Mouse (Mus musculus): ENCODE measurements at regions not wholly inside any gene's neighbourhood (a gene's known extent, or its start where the extent isn't known, plus 50 kb on each side); places are given as distances from the start of the nearest gene placed in this dataset.

GRCm38 (mm10) chr14:25389314-25389713 is 69.7 kb upstream of the Zmiz1 start:
- DNase-seq (ENCODE audit: low spot score in 2 of 2) = no peak

- no peak for DNase-seq (ENCODE audit: low spot score in 2 of 2)
Observed at GRCm38 (mm10) chr14:25392412-25392811, 66.6 kb upstream of the Zmiz1 start.

- no peak for DNase-seq (ENCODE audit: low spot score in 2 of 2)
Observed at GRCm38 (mm10) chr14:25392940-25393339, 66.0 kb upstream of the Zmiz1 start.

- DNase-seq (ENCODE audit: low spot score in 2 of 2) = no peak
Observed at GRCm38 (mm10) chr14:25394931-25395330, 64.1 kb upstream of the Zmiz1 start.

GRCm38 (mm10) chr14:25396990-25397531 is 61.9 kb upstream of the Zmiz1 start:
- DNase-seq (ENCODE audit: low spot score in 2 of 2) = no peak

GRCm38 (mm10) chr14:25397751-25398150 is 61.2 kb upstream of the Zmiz1 start:
- no peak for DNase-seq (ENCODE audit: low spot score in 2 of 2)

- DNase-seq (ENCODE audit: low spot score in 2 of 2) = no peak
Observed at GRCm38 (mm10) chr14:25398745-25399144, 60.2 kb upstream of the Zmiz1 start.

- no peak for DNase-seq (ENCODE audit: low spot score in 2 of 2)
Observed at GRCm38 (mm10) chr14:25399286-25399685, 59.7 kb upstream of the Zmiz1 start.

- no peak for DNase-seq (ENCODE audit: low spot score in 2 of 2)
Observed at GRCm38 (mm10) chr14:25401104-25401963, 57.7 kb upstream of the Zmiz1 start.

GRCm38 (mm10) chr14:25402409-25402808 is 56.6 kb upstream of the Zmiz1 start:
- no peak for DNase-seq (ENCODE audit: low spot score in 2 of 2)

GRCm38 (mm10) chr14:25405191-25405590 is 53.8 kb upstream of the Zmiz1 start:
- DNase-seq (ENCODE audit: low spot score in 2 of 2) = no peak

GRCm38 (mm10) chr14:25406059-25406458 is 52.9 kb upstream of the Zmiz1 start:
- DNase-seq (ENCODE audit: low spot score in 2 of 2) = no peak

GRCm38 (mm10) chr14:25406613-25407012 is 52.4 kb upstream of the Zmiz1 start:
- DNase-seq (ENCODE audit: low spot score in 2 of 2) = no peak

- DNase-seq (ENCODE audit: low spot score in 2 of 2) = no peak
Observed at GRCm38 (mm10) chr14:25407111-25407510, 51.9 kb upstream of the Zmiz1 start.

Measured in left cerebral cortex, adult 18-20 months (tissue).